Mouse (Mus musculus): ENCODE results near the gene Vrk3.
"Not testable (repeated sequence)": the region's sequence is repeated elsewhere in the genome, so short reads cannot be mapped to it uniquely, and the experiment has no call there.

The Vrk3 gene

GRCm38 (mm10) chr7:44748101-44749044, at the start of gene Vrk3:
Gene Vrk3, plus strand, starts transcription at chr7:44748413.
- peak; percentile 95 to 97 for DNase-seq

DNA sequence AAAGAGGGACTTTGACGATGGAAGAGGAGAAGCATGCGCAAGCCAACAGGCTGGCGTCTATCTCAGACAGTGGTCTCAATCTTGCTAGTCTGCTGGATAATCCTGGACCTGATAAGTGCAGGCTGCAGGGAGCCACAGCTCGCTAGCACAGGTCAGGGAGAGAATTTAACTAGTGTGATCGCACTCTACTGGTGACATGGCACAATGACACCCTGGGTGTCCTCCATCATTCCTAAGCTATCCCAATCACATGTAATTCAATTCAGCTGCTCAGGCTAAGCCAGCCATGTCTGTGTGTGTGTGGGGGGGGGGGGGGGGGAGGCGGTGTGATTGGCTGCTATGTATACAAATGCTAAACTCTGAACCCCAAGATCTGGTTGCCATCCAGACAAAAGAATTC, 46.3 kb upstream of the Vrk3 start:
- peak; percentile 37 to 50 for DNase-seq

DNA sequence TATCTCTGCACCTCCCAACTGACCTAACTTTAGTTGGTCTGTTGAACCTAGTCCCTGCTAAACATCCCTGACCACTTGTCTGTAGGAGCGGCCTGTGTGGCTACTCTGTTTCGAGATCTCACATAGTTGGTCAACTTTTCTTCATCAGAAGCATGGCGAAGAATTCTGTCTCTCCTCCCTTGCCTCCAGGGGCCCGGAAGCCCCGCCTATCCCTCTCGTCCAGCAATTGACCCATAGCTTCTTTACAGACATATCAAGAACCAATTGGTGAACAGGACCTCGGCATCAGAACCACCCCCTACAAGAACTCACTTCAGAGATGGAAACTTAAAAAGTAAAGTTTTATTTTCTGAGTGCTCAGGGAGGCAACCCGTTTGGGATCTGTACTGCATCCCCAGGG, 45.2 kb upstream of the Vrk3 start:
- DNase-seq, result no peak

DNA sequence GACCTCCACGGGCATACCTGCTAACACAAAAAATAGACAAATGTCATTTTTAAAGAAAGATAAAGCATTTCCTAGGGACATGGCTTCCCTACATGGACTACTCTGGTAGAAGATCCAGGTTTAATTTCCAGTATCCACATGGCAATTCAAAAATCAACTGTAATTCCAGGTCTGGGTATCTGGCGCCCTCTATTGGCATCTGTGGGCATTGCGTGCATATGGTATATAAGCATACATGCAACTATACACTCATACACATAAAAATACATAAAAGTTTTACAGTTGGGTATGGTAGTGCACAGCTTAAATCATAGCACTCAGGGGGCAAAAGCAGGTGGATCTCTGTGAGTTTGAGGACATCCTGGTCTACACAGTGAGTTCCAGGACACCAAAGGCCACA, 43.9 kb upstream of the Vrk3 start:
- DNase-seq, result peak in 1 of 2 experiments; percentile 59

DNA sequence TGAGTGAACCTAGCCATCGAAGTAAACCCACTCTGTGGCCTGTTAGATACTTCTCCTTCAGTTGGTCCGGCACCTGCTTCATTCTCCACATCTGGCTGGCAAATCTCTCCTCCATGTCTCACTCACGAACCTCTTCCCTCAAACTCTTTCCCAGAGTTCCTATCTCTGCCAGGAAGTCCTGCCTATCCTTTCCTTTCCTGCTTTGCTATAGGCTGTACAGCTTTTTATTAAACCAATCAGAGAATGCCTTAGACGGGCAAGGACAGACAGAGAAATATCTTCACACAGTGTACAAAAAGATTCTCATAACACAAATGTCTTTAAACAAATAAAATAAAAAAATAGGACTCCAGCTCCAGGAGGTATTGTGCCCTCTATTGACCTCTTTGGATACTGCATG, 43.1 kb upstream of the Vrk3 start:
- no peak for DNase-seq

DNA sequence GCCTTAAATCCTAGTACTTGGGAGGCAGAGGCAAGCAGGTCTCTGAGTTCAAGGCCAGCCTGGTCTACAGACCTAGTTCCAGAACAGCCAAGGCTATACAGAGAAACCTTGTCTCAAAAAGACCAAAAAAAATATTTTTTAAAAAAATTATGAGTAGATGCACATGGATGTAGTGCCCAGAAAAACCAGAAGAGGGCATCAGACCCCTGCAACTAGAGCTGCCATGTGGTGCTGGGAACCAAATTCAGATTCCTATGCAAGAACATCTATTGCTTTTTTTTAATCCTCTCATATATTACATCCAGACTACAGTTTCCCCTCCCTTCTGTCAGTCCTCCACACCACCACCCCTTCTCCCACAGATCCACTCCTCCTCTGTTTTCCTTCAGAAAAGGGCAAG, 41.9 kb upstream of the Vrk3 start:
- no peak for DNase-seq

GRCm38 (mm10) chr7:44707169-44707675, 41.0 kb upstream of the Vrk3 start:
- DNase-seq, result no peak

DNA sequence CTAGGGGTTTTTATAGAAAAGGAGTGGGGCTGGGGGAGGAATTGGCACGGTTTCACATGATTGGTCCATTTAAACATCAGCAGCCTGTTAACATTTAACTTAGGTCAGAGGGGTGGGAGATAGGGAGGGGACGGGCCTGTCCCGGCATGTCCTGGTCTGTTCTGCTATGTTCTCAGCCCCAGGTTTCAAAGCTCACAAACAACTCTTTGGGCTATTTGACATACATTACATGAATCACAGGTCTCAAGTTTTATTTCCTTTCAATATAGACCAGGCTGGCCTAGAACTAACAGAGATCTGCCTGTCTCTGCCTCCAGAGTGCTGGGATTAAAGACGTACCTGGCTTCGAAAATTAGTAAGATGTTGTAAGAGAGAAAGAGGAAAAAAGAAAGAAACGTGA, 40.1 kb upstream of the Vrk3 start:
- DNase-seq, result not testable (repeated sequence)

GRCm38 (mm10) chr7:44708574-44708973, 39.6 kb upstream of the Vrk3 start, which contains the start of gene Izumo2:
Gene Izumo2, plus strand, starts transcription at chr7:44708742.
- DNase-seq, result no peak

DNA sequence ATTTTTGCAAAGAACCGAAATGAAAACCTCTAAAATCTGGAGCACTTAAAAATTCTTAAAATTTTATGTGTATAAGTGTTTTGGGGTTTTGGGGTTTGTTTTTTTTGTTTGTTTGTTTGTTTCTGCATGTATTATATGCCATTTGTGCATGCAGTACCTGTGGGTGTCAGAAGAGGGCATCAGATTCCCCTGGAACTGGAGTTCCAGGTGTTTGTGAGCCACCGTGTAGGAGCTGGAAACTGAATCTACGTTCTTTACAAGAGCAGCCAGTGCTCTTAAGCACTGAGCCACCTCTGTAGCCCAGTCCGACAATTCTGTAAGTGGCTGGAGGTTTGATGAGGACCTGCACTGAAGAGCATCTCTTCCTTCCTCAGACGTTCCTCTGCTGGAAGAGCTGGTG, 38.3 kb upstream of the Vrk3 start:
- DNase-seq, result no peak

DNA sequence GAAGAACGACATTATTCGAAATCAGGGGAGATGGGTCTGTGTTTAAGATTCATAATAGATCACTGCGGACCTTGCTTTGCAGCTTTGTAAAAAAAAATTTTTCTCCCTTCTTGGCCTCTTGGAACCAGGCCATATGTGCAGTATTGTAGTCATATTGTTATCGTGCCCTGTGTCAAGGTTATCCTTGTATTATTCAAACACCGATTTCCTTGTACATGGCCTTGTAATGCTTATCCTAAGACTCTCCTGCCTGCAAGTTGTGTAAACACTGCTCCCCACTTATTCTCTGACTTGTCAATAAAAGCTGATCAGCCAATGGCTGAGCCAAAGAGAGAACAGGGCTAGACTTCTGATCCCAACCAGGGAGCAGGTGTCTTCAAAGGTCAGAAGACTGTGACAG, 26.2 kb upstream of the Vrk3 start:
- no peak for DNase-seq

DNA sequence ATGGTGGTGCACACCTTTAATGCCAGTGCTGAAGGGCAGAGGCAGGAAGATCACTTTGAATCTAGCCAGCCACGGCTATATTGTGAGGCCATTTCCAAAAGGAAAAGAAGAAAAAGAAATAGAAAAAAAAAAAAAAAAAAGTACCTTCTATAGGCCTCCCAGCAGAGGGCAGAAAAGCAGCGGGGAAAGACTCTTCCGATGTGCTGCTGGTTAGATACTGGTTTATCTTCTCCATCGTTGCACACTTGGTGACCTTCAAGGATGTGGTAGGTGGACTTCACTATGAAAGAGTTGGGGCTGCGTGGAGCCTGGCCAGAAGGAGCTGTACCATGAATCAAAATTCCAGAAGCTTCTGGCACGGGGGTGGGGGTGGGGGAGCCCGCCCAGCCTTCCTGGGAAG, 23.9 kb upstream of the Vrk3 start:
- no peak for DNase-seq

GRCm38 (mm10) chr7:44726343-44726742, 21.9 kb upstream of the Vrk3 start:
- DNase-seq, result no peak

GRCm38 (mm10) chr7:44727151-44727550, 21.1 kb upstream of the Vrk3 start:
- DNase-seq, result no peak

- no peak for DNase-seq
Measured at GRCm38 (mm10) chr7:44728082-44728975, 19.9 kb upstream of the Vrk3 start.

GRCm38 (mm10) chr7:44733723-44734122, 14.5 kb upstream of the Vrk3 start:
- DNase-seq, result no peak

- no peak for DNase-seq
Measured at GRCm38 (mm10) chr7:44741361-44741760, 6.9 kb upstream of the Vrk3 start.

- DNase-seq, result no peak
Measured at GRCm38 (mm10) chr7:44744270-44744669, 3.9 kb upstream of the Vrk3 start.

DNA sequence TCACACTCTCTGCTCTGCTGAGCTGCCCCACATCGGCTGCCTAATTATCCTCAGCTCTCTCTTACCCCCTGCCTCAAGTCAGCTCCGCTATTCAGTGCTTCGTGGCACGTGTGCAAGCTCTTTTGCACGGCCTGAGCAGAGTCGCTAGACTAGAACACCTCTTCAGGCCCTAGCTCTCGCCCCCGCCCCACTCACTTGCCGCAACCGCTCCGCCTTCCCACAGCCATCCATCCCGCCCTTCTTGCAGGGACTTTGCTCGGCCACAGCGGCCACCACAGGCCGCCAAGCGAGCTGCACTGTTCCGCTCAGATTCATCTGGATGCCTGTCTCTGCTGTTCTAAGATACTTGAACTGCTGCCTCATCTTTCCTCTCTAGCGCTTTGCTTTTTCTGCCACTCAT, 3.1 kb upstream of the Vrk3 start:
- peak; percentile 84 to 86 for DNase-seq

DNA sequence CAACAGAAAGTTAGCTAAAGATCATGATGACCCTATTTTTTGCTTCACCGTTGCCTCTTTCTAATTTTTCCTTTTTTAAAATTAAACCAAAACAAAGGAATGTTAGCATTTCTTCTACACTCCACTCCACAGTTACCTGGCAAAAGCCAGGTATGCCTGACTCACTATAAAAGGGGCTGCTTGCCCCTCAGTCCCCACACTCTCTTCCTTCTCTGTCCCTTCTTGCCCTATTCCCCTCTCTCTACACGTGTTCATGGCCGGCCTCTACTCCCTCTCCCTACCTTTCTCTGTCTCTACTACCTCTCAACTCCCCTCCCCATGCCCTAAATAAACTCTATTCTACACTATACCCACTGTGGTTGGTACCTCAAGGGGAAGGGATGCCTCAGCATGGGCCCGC, 1.1 kb upstream of the Vrk3 start:
- no peak for DNase-seq

DNA sequence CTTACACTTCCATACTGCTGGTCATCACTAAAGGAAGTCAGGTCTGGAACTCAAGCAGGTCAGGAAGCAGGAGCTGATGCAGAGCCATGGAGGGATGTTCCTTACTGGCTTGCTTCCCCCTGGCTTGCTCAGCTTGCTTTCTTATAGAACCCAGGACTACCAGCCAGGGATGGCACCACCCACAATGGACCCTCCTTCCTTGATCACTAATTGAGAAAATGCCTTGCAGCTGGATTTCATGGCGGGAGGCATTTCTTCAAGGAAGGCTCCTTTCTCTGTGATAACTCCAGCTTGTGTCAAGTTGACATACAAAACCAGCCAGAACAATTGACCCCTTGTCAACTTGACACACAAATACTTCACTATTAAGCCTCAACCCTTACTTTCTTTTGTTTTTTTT, 2.7 kb downstream of the Vrk3 start, which contains the start of gene Zfp473:
TSS of gene Zfp473 (minus strand) at position 101 of the 400 bp plus-strand sequence.
- DNase-seq, result not testable (repeated sequence)

DNA sequence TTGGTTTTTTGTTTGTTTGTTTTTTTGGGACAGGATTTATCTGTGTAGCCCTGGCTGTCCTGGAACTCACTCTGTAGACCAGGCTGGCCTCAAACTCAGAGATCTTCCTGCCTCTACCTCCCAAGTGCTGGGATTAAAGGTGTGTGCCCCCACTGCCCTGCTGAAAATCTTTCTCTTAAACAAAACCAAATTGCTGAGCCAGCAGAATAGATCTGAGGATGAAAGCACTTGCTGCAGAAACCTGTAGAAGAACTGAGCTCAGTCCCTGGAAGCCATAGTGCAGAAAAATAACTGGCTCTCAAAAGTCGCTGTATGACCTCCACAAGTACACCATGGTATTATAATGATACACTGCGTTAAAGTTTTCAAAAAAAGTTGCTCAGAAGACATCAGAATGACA, 9.0 kb downstream of the Vrk3 start:
- no peak for DNase-seq

- no peak for DNase-seq
Measured at GRCm38 (mm10) chr7:44760366-44760765, 12.2 kb downstream of the Vrk3 start.
